Mouse (Mus musculus): ENCODE data around the gene Pld1. TPM values are rescaled to one million over a fixed set of nuclear protein-coding genes. Genes with fewer than 3 reads are reported as not detected.

Pld1 gene
- polyA plus RNA-seq, 1 experiment from 2014 or later, result 17.0 TPM

DNA sequence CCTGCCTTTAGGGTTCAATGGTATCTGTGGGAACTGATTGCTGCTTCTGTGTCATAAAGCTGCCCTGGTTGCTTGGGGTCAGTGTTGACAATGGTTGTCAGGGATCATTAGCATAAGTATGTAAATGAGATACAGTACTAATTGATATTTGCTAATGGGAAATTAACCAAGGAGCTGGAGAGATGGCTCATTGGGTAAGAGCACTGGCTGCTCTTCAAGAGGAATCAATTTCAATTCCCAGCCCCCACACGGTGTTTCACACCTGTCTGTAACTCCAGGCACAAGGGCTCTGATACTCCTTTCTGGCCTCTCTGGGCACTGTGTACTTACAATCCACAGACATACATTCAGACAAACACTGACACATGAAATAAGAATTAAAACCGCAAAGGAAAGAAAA lies 78.5 kb downstream of the Pld1 start:
- Histone ChIP-seq H3K4me2 (replicated peaks) (no peak overlapping the region), H3K9ac (no peak overlapping the region), H3K4me1 (replicated peaks) (no peaks in the 10 kb centered on the region), H3K9me3 (no peaks in the 10 kb centered on the region), H3K27ac (no peak overlapping the region), H3K4me3 (replicated peaks) (no peak overlapping the region), H3K36me3 (no peaks in the 10 kb centered on the region), H3K27me3 (replicated peaks) (no peaks in the 10 kb centered on the region)
- ATAC-seq, result no peak
- 86% methylated on average over 2 of the region's 2 CpGs for WGBS

DNA sequence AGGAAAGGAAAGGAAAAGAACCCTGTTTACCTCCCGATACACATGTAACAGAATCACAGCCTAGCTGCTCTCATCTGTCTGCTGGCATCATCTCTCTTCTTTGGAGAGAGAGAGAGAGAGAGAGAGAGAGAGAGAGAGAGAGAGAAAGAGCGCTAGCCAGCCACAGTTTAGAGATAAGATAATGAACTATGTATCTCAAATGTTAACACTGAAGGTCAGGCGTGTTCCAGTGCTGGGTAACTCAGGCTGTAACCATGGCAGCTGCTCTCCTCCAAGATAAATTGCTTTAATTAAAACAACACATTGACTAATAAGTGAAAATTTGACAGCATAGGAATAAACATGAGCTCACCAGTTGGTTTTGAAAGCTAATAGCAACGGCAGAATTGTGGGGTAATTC lies 81.2 kb downstream of the Pld1 start:
- Histone ChIP-seq H3K4me1 (replicated peaks) (no peaks in the 10 kb centered on the region), H3K36me3 (no peaks in the 10 kb centered on the region), H3K4me3 (replicated peaks) (no peak overlapping the region), H3K4me2 (replicated peaks) (no peak overlapping the region), H3K9ac (no peak overlapping the region), H3K27me3 (replicated peaks) (no peaks in the 10 kb centered on the region), H3K9me3 (no peaks in the 10 kb centered on the region), H3K27ac (no peak overlapping the region)
- 59% methylated on average over 4 of the region's 4 CpGs for WGBS
- no peak for ATAC-seq

DNA sequence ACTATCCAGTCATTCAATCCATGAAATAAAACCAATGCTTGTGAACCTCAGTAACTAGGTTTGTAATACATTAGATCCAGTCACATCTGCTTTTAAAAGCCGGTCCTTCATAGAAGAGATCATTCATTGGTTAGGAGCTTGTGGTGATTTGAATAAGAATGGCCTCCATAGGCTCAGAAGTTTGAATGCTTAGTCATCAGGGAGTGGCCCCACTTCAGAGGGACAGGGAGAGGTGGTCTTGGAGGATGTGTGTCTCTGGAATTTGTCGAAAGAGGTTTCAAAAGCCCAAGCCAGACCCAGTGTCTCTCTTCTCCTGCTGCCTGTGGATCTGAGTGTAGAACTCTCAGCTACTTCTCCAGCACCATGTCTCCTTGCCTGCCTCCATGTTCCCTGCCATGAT lies 81.9 kb downstream of the Pld1 start:
- ATAC-seq, result no peak
- Histone ChIP-seq H3K9ac (no peak overlapping the region), H3K9me3 (no peaks in the 10 kb centered on the region), H3K4me1 (replicated peaks) (no peaks in the 10 kb centered on the region), H3K4me3 (replicated peaks) (no peak overlapping the region), H3K36me3 (no peaks in the 10 kb centered on the region), H3K4me2 (replicated peaks) (no peak overlapping the region), H3K27ac (no peak overlapping the region), H3K27me3 (replicated peaks) (no peaks in the 10 kb centered on the region)
- 92% methylated on average over 2 of the region's 2 CpGs for WGBS

DNA sequence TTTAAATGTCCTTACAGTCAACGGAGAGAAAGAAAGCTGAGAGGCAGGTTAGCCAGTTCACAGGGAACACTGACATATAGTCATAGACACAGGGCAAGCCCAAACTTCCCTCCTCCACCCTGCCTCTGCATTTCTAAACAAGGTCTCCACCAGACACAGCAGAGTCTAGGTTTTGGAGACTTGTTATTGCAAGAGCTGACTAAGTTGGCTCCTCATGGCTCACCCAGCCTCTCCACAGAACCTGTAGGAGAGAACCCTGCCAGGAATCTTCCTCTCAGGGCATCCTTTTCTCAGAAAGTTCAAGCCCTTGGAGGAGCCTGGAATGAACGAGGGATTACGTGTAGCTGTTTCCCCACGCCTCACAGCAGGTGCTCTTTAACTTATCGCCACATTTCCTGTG lies 83.7 kb downstream of the Pld1 start:
- Histone ChIP-seq H3K4me1 (replicated peaks) (no peaks in the 10 kb centered on the region), H3K4me2 (replicated peaks) (no peak overlapping the region), H3K9me3 (no peaks in the 10 kb centered on the region), H3K9ac (no peak overlapping the region), H3K27me3 (replicated peaks) (no peaks in the 10 kb centered on the region), H3K27ac (no peak overlapping the region), H3K36me3 (no peaks in the 10 kb centered on the region), H3K4me3 (replicated peaks) (no peak overlapping the region)
- WGBS, result 80% methylated on average over 5 of the region's 5 CpGs
- no peak for ATAC-seq

DNA sequence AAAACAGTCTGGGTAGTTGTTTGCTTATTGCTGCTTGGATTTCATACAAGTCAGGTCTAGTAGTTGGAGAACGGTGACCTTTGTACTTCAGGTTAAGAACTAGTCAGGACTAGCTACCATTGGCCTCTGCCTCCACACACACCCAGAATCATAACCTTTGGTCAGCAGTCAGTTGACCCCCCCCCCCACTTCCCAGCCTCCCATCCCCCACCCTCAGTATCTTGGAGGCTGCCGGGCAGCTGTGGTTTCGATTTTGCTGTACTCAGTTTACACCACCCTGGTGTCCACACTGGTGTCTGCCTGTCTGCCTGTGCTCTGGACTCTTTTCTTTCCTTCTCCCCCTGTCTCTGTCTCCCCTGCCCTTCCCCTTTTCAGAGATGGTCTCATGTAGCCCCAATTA lies 88.4 kb downstream of the Pld1 start:
- H3K4me2 ChIP-seq (replicated peaks), result peak overlapping the region; percentile 33

DNA sequence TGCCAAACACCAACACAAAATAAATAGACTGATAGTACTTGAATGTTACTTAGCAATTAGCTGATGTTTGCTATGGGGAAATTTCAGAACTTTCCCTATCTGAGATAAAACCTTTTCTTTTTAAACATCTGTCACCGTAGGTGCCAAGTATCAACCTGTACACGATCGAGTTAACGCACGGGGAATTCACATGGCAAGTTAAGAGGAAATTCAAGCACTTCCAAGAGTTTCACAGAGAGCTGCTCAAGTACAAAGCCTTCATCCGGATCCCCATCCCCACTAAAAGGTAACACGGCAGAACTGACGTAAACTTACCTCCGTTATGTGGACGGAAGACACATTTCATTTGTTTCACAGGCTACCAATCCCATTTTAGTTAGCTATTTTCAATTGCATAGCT lies 90.0 kb downstream of the Pld1 start:
- Histone ChIP-seq H3K27me3 (replicated peaks) (no peaks in the 10 kb centered on the region), H3K9ac (no peak overlapping the region), H3K36me3 (no peaks in the 10 kb centered on the region), H3K9me3 (no peaks in the 10 kb centered on the region), H3K4me2 (replicated peaks) (no peak overlapping the region), H3K4me3 (replicated peaks) (no peak overlapping the region), H3K4me1 (replicated peaks) (peaks cover 8% of the 10 kb centered on the region), H3K27ac (no peak overlapping the region)
- no peak for ATAC-seq
- WGBS, result 84% methylated on average over 10 of the region's 10 CpGs

More for the DNA sequence above, 88.4 kb downstream of the Pld1 start:
- Histone ChIP-seq H3K4me1 (replicated peaks) (peaks cover 3% of the 10 kb centered on the region), H3K36me3 (no peaks in the 10 kb centered on the region), H3K9me3 (no peaks in the 10 kb centered on the region), H3K4me3 (replicated peaks) (no peak overlapping the region), H3K27ac (peak overlapping the region; percentile 66; the same call in 1 of the 2 replicates), H3K9ac (no peak overlapping the region), H3K27me3 (replicated peaks) (no peaks in the 10 kb centered on the region)
- 45% methylated on average over 3 of the region's 3 CpGs for WGBS
- peak; percentile 91 for ATAC-seq

DNA sequence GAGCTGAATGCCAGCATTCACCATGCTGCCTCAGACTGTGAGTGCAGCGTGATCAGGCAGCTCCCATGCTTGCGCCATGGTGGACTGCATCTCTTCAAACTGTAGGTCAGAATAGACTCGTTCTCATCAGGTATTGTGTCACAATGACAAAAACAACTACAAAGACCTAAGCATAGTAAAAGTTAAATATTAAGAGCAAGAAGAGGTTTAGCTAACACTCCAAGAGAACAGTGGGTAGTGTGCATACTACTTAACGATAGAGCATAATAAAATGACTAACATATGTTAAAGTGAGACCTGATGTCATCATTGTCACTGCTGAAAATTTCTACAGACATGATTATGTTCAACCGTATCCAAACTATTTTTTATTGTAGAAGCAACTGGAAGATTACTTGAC lies 92.4 kb downstream of the Pld1 start:
- WGBS, result 84% methylated on average over 5 of the region's 5 CpGs
- ATAC-seq, result no peak
- Histone ChIP-seq H3K9ac (no peak overlapping the region), H3K9me3 (no peaks in the 10 kb centered on the region), H3K27ac (no peak overlapping the region), H3K4me2 (replicated peaks) (no peak overlapping the region), H3K27me3 (replicated peaks) (no peaks in the 10 kb centered on the region), H3K4me3 (replicated peaks) (no peak overlapping the region), H3K4me1 (replicated peaks) (peaks cover 8% of the 10 kb centered on the region), H3K36me3 (no peaks in the 10 kb centered on the region)

DNA sequence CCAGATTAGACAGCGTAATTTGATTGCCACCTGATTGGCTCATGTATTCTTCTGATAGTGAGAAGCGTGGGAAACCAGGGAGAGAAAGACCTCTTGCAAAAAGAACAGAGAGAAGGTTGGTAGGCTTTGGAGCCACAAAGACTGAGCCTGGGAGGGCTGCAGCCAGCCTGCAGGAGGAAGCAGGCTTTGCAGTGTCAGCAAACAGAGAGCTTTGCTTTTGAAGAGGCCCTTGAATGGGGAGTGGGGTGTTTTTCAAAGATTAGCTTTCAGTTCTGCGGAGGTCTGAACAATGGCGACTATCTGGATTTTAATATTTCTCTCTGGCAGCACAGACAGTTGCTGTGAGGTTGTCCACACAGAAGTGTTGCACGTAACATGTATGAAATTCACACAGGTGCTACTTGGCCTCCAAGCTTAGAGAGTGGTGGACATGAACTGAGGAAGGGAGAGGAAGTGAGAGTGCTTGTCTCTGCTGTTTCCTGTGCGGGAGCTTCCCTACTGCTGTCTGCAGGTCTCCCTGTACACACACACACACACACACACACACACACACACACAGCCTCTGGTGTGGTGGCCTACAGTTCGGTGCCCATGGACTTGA lies 93.2 kb downstream of the Pld1 start:
- no peak overlapping the region for H3K9ac ChIP-seq
- no peak overlapping the region for H3K4me3 ChIP-seq (replicated peaks)

DNA sequence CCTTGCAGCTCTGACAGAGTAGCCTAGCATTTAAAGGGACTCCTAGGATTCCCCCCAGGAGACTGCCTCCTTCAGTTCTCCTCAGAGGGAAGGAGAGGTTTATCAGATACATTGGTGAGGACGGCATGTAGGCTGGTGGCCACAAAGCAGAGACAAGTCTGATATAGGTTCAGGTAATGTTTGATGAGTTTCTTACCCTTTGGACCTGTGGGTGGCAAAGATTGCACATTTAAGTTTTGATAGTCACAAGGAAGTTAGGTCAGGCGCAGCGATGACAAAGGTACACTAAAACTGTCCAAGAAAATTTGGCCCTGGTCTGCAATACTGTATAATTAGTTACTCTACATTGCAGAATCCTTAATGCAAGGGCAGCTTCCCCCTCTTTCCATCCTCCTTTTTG lies 95.4 kb downstream of the Pld1 start:
- ATAC-seq, result peak; percentile 39

More for the DNA sequence above, 93.2 kb downstream of the Pld1 start:
- H3K27ac ChIP-seq, result 0 out of 2 replicates have a peak overlapping the region, but pooled peaks have one; percentile 6
- no peak for ATAC-seq
- 61% methylated on average over 7 of the region's 7 CpGs for WGBS
- H3K27me3 ChIP-seq (replicated peaks), result no peaks in the 10 kb centered on the region
- H3K4me1 ChIP-seq (replicated peaks), result peaks cover 8% of the 10 kb centered on the region
- H3K4me2 ChIP-seq (replicated peaks), result no peak overlapping the region
- no peaks in the 10 kb centered on the region for H3K36me3 ChIP-seq
- no peaks in the 10 kb centered on the region for H3K9me3 ChIP-seq

DNA sequence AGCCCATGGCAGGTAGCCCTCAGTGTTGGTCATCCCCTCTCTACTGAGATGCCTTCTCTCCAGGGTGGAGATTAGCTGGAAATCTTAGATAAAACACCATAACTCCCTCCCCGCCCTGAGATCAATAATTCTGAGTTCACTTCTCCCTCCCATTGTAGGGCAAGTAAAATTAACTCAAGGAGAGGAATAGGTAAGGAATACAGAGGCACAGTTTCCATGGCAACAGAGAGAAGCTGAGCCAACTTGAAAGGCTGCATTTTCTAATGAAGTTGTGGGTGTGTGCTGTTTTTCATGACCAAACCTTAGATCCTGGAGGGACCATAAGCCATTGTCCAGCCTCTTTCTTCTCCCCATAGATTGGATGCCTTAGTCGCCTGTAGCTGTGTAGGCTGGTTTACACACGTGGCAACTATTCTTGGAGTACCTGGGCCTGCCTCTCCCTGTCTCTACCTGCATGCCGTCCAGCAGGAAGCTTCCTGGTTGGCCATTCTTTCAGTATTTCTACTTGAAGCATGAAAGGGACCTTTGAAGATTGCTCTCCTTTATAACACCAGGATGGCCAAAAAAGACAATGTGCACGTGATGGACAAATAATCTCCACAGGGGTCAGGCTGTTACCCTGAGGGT lies 96.3 kb downstream of the Pld1 start:
- Histone ChIP-seq H3K9me3 (no peaks in the 10 kb centered on the region), H3K27ac (no peak overlapping the region), H3K36me3 (no peaks in the 10 kb centered on the region), H3K4me3 (replicated peaks) (no peak overlapping the region), H3K9ac (no peak overlapping the region), H3K4me1 (replicated peaks) (peaks cover 8% of the 10 kb centered on the region; the same call in 1 of the 2 replicates), H3K4me2 (replicated peaks) (no peak overlapping the region), H3K27me3 (replicated peaks) (no peaks in the 10 kb centered on the region)
- no peak for ATAC-seq
- WGBS, result 81% methylated on average over 5 of the region's 5 CpGs

More for the DNA sequence above, 95.4 kb downstream of the Pld1 start:
- H3K4me2 ChIP-seq (replicated peaks), result no peak overlapping the region
- H3K4me1 ChIP-seq (replicated peaks), result peaks cover 8% of the 10 kb centered on the region; the same call in 1 of the 2 replicates
- 65% methylated on average over 3 of the region's 3 CpGs for WGBS
- H3K36me3 ChIP-seq, result no peaks in the 10 kb centered on the region
- peak overlapping the region; percentile 44 for H3K27ac ChIP-seq
- H3K9ac ChIP-seq, result no peak overlapping the region
- H3K4me3 ChIP-seq (replicated peaks), result no peak overlapping the region
- no peaks in the 10 kb centered on the region for H3K9me3 ChIP-seq
- no peaks in the 10 kb centered on the region for H3K27me3 ChIP-seq (replicated peaks)

DNA sequence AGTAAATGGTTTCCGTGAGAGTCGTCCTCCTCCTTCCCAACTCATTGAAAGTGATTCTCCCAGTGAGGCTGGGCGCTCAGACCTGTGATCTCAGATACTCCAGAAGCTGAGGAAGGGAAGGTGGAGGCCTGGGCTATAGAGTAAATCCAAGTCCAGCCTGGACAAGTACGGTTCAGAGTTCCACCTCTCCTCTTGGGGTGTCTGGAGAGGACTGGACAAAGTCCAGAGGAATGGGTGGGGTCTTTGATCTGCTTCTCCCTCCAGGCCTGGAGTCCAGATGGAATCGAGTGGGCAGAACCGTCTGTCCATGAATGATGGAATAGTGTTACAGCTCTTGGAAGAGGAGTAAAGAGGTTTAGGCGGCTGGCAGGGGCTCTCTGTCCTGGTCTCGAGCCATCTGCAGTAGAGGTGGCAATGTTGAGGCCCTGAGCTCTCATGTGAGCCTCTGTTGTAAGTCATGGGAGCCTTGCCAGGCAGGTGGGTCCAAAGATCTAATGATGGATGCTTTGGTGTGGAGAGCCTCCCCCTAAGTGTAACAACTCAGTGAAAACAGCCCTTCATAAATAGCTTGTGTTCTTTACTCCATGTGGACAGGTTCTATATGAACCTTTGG lies 98.9 kb downstream of the Pld1 start:
- ATAC-seq, result peak; percentile 61
- 59% methylated on average over 8 of the region's 8 CpGs for WGBS
- H3K9ac ChIP-seq, result no peak overlapping the region
- no peak overlapping the region for H3K27ac ChIP-seq
- H3K4me1 ChIP-seq (replicated peaks), result 0 out of 2 replicates have a peak, but pooled peaks cover 3% of the 10 kb centered on the region
- no peak overlapping the region for H3K4me2 ChIP-seq (replicated peaks)
- H3K36me3 ChIP-seq, result 0 out of 2 replicates have a peak, but pooled peaks cover 7% of the 10 kb centered on the region
- no peak overlapping the region for H3K4me3 ChIP-seq (replicated peaks)
- H3K9me3 ChIP-seq, result no peaks in the 10 kb centered on the region
- H3K27me3 ChIP-seq (replicated peaks), result no peaks in the 10 kb centered on the region

DNA sequence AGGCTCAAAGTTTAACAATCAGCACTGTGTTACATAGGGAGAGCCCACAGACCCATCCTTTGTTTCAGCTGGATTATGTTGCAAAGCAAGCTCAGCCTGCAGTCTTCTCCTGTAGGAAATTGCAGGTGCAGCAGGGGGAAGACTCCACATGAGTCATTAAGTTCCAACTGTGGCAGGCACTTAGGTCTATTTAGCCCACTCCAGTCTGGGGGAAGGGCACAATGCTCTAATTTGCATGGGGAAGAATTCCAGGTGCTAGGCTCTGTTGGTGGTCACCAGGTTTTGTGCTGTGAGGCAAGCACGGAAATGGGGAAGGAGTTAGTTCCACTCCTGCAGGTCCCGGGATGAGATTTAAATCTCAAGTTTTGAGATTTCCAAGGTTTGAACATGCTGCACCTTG lies 99.6 kb downstream of the Pld1 start:
- H3K4me1 ChIP-seq (replicated peaks), result 0 out of 2 replicates have a peak, but pooled peaks cover 2% of the 10 kb centered on the region
- H3K36me3 ChIP-seq, result 0 out of 2 replicates have a peak, but pooled peaks cover 8% of the 10 kb centered on the region
- no peak overlapping the region for H3K27ac ChIP-seq
- H3K4me2 ChIP-seq (replicated peaks), result no peak overlapping the region
- H3K9ac ChIP-seq, result no peak overlapping the region
- H3K27me3 ChIP-seq (replicated peaks), result no peaks in the 10 kb centered on the region
- 52% methylated on average over 2 of the region's 2 CpGs for WGBS
- no peak overlapping the region for H3K4me3 ChIP-seq (replicated peaks)
- no peaks in the 10 kb centered on the region for H3K9me3 ChIP-seq
- peak; percentile 40; the same call in 1 of the 2 replicates for ATAC-seq

Measured in intestine, embryonic 15.5 days (tissue).